Mouse (Mus musculus): ENCODE measurements around the gene Rtcb. TPM values are rescaled to one million over a fixed set of nuclear protein-coding genes. Genes with fewer than 3 reads are reported as not detected.

Gene Rtcb
- total RNA-seq, 2 experiments from 2014 or later: 71.2 to 73.5 TPM

- no peak for DNase-seq
- intact Hi-C loops (cut with DNase I): no loop called here
Measured at GRCm38 (mm10) chr10:85951765-85952443, 5.7 kb downstream of the Rtcb start.

- intact Hi-C loops (cut with DNase I): no loop called here
- no peak for DNase-seq
Measured at GRCm38 (mm10) chr10:85948483-85949196, 9.0 kb downstream of the Rtcb start.

- no peak for DNase-seq
- intact Hi-C loops (cut with DNase I): no loop called here
Measured at GRCm38 (mm10) chr10:85936280-85936965, 21.2 kb downstream of the Rtcb start.

GRCm38 (mm10) chr10:85929962-85930361 lies 27.7 kb downstream of the Rtcb start:
- intact Hi-C loops (cut with DNase I): no loop called here

GRCm38 (mm10) chr10:85929208-85929591 lies 28.4 kb downstream of the Rtcb start:
- DNase-seq: no peak
- intact Hi-C loops (cut with DNase I): no loop called here

More at GRCm38 (mm10) chr10:85929962-85930361, 27.7 kb downstream of the Rtcb start:
- no peak for DNase-seq

GRCm38 (mm10) chr10:85928499-85929207 lies 29.0 kb downstream of the Rtcb start:
- peak; percentile 45 to 51 for DNase-seq
- intact Hi-C loops (cut with DNase I): no loop called here

- intact Hi-C loops (cut with DNase I): no loop called here
Measured at GRCm38 (mm10) chr10:85927676-85928445, 29.8 kb downstream of the Rtcb start, which contains the start of gene Ascl4. Ascl4 (plus strand) TSS chr10:85927681.

GRCm38 (mm10) chr10:85916498-85917309 lies 40.9 kb downstream of the Rtcb start, which contains the start of gene Prdm4:
Prdm4 (minus strand) TSS chr10:85917142.
- intact Hi-C loops (cut with DNase I): loop anchor here (2.0 kb wide), 1 partner anchor 40 kb away; the partner anchor contains the start of gene Rtcb
- peak; percentile 96 for DNase-seq

More at GRCm38 (mm10) chr10:85927676-85928445, 29.8 kb downstream of the Rtcb start, which contains the start of gene Ascl4:
- DNase-seq: peak in 1 of 2 experiments; percentile 5

Other genes with a start within 250 kb of the Rtcb start
- gene Pwp1, start 128.3 kb downstream of the Rtcb start, total RNA-seq (2021): 10 to 100 TPM; 13.3 to 13.7 TPM
- gene Prdm4, start 40.7 kb downstream of the Rtcb start, total RNA-seq (2021): 10 to 100 TPM; 11.3 to 15.6 TPM
- gene Ascl4, start 30.1 kb downstream of the Rtcb start, total RNA-seq (2021): not detected
- not detected for gene Bpifc, start 54.1 kb upstream of the Rtcb start, total RNA-seq (2021)
- gene Fbxo7, start 64.1 kb upstream of the Rtcb start, total RNA-seq (2021): 10 to 100 TPM; 14.4 to 15.3 TPM

Data from heart, postnatal 14 days (tissue).